Mouse (Mus musculus): Measurements from ENCODE around the gene Muc2.
A peak's percentile ranks its signal among the peaks of the same experiment; 100 is the strongest.
"Not testable (repeated sequence)": the region's sequence is repeated elsewhere in the genome, so short reads cannot be mapped to it uniquely, and the experiment has no call there.

Gene Muc2

GRCm38 (mm10) chr7:141690040-141690439 lies at the start of gene Muc2:
Gene Muc2 (plus strand): TSS chr7:141690340.
- DNase-seq (ENCODE audit: low spot score in 2 of 2), result no peak

GRCm38 (mm10) chr7:141642375-141642774 lies 47.8 kb upstream of the Muc2 start:
- no peak for DNase-seq (ENCODE audit: low spot score in 2 of 2)

- DNase-seq (ENCODE audit: low spot score in 2 of 2), result no peak
These were observed 47.0 kb upstream of the Muc2 start for GRCm38 (mm10) chr7:141643160-141643559.

- no peak for DNase-seq (ENCODE audit: low spot score in 2 of 2)
These were observed 43.1 kb upstream of the Muc2 start for GRCm38 (mm10) chr7:141647083-141647482.

- no peak for DNase-seq (ENCODE audit: low spot score in 2 of 2)
These were observed 42.3 kb upstream of the Muc2 start for GRCm38 (mm10) chr7:141647815-141648214.

GRCm38 (mm10) chr7:141652191-141652590 lies 37.9 kb upstream of the Muc2 start:
- DNase-seq (ENCODE audit: low spot score in 2 of 2), result no peak

- DNase-seq (ENCODE audit: low spot score in 2 of 2), result no peak
These were observed 29.8 kb upstream of the Muc2 start for GRCm38 (mm10) chr7:141660346-141660745.

GRCm38 (mm10) chr7:141661481-141661880 lies 28.7 kb upstream of the Muc2 start:
- DNase-seq (ENCODE audit: low spot score in 2 of 2), result no peak

GRCm38 (mm10) chr7:141662223-141662622 lies 27.9 kb upstream of the Muc2 start:
- no peak for DNase-seq (ENCODE audit: low spot score in 2 of 2)

GRCm38 (mm10) chr7:141666190-141666589 lies 23.9 kb upstream of the Muc2 start:
- no peak for DNase-seq (ENCODE audit: low spot score in 2 of 2)

- DNase-seq (ENCODE audit: low spot score in 2 of 2), result not testable (repeated sequence)
These were observed 21.0 kb upstream of the Muc2 start for GRCm38 (mm10) chr7:141669097-141669496.

GRCm38 (mm10) chr7:141670999-141671398 lies 19.1 kb upstream of the Muc2 start:
- DNase-seq (ENCODE audit: low spot score in 2 of 2), result no peak

- DNase-seq (ENCODE audit: low spot score in 2 of 2), result no peak
These were observed 18.4 kb upstream of the Muc2 start for GRCm38 (mm10) chr7:141671626-141672291.

- DNase-seq (ENCODE audit: low spot score in 2 of 2), result no peak
These were observed 11.2 kb upstream of the Muc2 start for GRCm38 (mm10) chr7:141678922-141679321.

- no peak for DNase-seq (ENCODE audit: low spot score in 2 of 2)
These were observed 2.8 kb upstream of the Muc2 start for GRCm38 (mm10) chr7:141687330-141687729.

- no peak for DNase-seq (ENCODE audit: low spot score in 2 of 2)
These were observed 3.6 kb downstream of the Muc2 start for GRCm38 (mm10) chr7:141693591-141694273.

GRCm38 (mm10) chr7:141694274-141694639 lies 4.1 kb downstream of the Muc2 start:
- no peak for DNase-seq (ENCODE audit: low spot score in 2 of 2)

GRCm38 (mm10) chr7:141696538-141696937 lies 6.4 kb downstream of the Muc2 start:
- DNase-seq (ENCODE audit: low spot score in 2 of 2), result no peak

GRCm38 (mm10) chr7:141699556-141700220 lies 9.5 kb downstream of the Muc2 start:
- no peak for DNase-seq (ENCODE audit: low spot score in 2 of 2)

- DNase-seq (ENCODE audit: low spot score in 2 of 2), result peak in 1 of 2 experiments; percentile 49
These were observed 57.4 kb downstream of the Muc2 start for GRCm38 (mm10) chr7:141747451-141748100.

- DNase-seq (ENCODE audit: low spot score in 2 of 2), result peak in 1 of 2 experiments; percentile 52
These were observed 62.4 kb downstream of the Muc2 start for GRCm38 (mm10) chr7:141752513-141752912.

- DNase-seq (ENCODE audit: low spot score in 2 of 2), result peak; percentile 31 to 71
These were observed 65.7 kb downstream of the Muc2 start for GRCm38 (mm10) chr7:141755831-141756230.
